Mouse (Mus musculus) lung, postnatal 4 days (tissue): ENCODE measurements around the gene Ece2.
A peak's percentile ranks its signal among the peaks of the same experiment; 100 is the strongest.

Experiments used
- DNase-seq, 2 experiments: peaks; one replicate each; pipeline ENCODE4 v3.0.0; 2021

Ece2 gene

DNA sequence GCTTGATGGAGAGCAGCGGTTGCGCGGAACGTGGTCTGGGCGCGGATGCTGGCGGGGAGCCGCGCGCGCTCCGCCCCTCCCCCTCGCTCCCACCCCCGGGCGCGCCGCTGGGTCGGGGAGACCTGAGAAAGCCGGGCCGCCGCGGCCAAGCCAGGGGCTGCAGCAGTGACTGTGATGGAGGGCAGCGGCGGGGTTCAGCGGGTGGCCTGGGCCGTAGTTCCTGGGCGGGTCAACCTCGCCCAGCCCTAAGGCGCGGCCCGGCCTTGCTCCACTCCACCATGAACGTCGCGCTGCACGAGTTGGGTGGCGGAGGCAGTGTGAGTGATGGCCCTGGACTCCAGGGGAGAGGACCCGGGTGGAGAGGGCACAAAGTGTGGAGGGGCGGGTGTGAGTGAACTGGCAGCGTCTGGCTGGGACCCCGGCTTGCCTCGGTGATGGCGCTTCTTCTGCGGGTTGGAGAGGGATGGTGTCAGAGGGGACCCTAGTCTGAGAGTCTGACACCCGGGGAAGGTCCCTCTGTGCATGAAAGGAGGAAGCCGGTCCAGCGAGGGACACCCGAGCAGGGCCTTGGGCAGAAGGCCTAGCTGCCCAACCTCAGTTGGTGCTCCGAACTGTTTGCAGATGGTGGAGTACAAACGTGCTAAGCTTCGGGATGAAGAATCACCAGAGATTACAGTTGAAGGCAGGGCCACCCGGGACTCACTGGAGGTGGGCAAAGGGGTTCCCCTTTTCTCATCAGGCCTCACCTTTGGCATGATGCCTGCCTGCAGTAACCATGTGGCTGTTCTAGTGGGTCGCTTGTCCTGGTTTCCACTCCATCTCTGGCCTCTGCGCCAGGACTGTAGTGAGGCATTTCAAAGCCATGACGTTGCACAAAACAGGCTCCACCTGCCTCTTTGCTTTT is at the start of gene Ece2:
Gene Ece2 (plus strand): TSS at position 98 of the 904 bp plus-strand sequence.
- DNase-seq: peak; percentile 8 to 29

DNA sequence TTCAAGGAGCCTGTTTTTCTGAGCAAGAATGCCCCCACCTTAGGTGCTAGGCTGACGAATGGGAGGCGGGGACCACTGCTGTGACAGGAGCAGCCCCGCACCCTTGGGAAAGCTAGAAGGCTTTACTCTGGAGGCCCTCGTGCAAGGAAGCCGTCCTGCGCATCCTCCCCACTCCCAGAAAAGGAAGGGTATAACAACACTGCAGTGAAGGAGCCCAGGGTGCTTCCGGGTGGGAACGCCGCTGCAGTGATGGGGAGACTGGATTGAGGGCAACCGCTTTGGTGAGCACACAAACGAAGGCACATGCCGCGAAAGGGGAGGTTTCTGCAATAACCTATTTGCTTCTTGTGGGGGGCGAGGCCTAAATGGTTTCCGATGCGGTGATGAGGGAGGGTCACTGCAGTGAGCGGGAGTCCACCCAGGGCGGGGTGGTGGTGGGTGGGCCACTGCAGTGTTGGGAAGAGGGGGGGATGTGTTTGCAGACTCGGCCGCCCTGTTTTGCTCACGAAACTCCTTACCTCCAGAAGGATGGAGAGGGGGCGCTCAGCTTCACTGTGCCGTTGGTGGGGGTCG is 40.2 kb upstream of the Ece2 start, which contains the start of gene Vwa5b2:
Gene Vwa5b2 (plus strand): TSS at position 106 of the 573 bp plus-strand sequence.
- no peak for DNase-seq

DNA sequence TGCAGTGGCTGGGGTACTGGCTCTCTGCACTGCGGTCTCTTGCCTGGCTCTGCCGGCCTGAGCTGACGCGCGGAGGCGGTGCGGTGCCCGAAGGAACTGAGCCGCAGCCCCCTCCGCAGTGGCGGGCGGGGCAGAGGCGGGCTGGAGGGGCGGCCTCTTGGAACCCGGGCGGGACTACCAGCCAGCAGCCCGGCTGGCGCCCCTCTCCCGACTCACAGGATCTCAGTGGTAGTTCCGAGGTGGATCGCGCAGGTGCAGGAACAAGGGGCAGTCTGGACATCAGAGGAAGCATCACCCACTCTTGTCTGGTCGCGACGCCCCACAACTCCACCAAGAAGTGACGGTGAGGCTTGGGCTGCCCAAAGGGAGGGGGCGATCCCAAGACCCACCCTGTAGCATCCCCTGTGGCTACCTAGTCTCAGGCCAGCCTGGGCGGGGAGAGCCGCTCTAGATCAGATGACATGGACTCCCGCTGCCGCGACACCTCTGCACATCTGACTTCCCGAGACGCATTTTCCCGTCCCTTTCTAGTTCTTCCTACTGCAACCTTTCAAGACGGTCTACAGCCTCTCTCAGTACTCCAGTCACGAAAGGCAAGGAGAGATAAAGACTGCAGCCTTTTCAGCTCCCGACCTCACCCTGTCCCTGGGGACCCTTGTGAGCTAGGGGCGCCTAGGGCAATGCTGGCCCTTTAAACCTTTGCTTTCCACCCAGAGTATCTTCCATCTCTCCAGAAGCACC is 39.5 kb upstream of the Ece2 start:
- no peak for DNase-seq

DNA sequence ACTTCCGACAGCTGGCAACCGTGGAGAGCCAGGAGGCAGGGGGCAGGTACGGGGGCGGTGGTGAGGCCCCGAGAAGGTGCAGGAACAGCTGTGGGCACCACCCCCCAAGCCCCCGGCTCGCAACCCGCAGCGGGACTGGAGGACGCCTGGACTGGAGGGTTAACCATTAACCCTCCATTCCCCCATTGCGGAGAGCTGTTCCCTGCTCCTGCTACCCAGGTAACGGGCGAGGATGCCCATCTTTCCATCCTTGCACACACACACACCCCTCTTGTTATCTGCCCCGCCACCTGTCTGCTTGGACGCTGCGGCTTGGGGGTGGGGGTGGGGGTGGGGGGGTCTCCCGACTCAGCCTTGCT is 39.0 kb upstream of the Ece2 start:
- no peak for DNase-seq

DNA sequence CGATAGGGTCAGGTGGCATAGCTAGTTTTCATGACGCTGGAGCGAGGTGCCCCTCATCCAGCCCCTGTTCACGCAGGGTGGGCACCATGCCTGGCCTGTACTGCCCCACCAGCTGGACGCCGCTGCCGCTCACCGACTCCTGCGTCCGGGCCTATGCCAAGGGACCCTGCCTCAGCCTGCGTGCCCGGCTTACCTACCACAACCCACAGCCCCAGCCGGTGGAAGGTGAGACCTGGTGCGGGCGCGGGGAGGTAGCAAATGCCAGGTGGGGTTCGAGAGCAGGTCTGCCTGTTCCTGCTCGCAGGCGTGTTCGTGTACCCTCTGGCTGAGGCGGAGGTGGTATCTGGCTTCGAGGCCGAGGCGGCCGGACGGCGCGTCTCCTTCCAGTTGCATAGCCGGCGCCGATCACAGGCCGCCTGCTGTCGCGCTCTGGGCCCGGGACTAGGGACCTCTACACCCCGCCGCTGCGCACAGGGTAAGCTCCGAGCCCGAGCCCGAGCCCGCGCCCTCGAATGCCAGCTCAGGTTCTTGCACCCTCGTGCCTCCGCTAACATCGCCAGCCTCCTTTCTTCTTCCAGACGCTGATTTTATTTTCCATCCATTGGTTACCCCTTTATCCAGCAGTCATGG is 38.4 kb upstream of the Ece2 start:
- no peak for DNase-seq

GRCm38 (mm10) chr16:20595060-20595673 is 34.5 kb upstream of the Ece2 start:
- DNase-seq: no peak

- no peak for DNase-seq
Observed at GRCm38 (mm10) chr16:20595737-20596136, 33.9 kb upstream of the Ece2 start.

DNA sequence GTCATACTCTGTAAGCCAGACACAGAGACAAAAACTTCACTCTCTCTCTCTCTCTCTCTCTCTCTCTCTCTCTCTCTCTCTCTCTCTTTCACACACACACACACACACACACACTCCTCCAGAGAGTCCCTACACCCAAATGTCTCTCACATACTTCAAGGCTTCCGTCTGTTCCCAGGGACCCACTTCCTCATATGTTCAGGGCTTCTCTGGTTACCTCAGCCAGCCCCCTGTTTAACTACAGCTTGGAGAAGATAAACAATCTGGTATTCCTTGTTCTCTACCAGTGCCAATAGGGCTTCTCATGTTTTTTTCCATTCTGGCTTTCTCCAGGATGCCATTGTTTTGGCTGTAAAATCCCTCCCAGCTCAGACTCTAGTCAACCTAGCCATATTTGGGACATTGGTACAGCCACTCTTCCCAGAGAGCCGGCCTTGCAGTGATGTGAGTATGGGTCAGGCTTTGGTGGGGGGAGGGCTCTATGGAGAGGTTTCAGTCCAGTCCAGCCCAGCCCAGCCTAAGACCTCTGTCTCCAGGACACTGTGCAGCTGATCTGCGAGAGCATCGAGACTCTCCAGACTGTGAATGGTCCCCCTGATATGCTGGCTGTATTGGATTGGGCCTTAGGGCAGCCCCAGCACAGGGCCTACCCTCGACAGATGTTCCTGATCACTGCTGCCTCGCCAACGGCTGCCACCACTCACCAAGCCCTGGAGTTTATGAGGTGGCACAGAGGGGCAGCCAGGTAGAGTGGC is 32.8 kb upstream of the Ece2 start:
- no peak for DNase-seq

- DNase-seq: no peak
Observed at GRCm38 (mm10) chr16:20600511-20600910, 29.1 kb upstream of the Ece2 start.

DNA sequence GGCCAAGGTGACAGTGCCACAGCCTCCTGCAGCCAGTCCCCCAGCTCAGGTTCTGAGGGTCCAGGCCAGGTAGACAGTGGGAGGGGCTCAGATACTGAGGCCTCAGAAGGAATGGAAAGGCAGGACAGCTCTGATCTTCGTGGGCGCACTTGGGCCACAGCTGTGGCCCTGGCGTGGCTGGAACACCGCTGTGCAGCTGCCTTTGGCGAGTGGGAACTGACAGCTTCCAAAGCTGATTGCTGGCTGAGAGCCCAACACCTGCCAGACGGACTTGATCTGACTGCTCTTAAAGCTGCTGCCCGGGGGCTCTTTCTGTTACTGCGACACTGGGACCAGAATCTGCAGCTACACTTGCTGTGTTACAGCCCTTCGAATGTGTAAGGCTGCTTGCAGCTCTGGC is 24.9 kb upstream of the Ece2 start:
- DNase-seq: no peak

GRCm38 (mm10) chr16:20610501-20611356 is 18.9 kb upstream of the Ece2 start:
- peak; percentile 82 to 87 for DNase-seq

- DNase-seq: peak; percentile 90 to 92
Observed at GRCm38 (mm10) chr16:20611357-20612227, 18.0 kb upstream of the Ece2 start, which contains the start of the genes Eef1akmt4, Gm49333 and Alg3. TSS of gene Eef1akmt4 (plus strand) at chr16:20611593. TSS of gene Gm49333 (plus strand) at chr16:20611610. TSS of gene Alg3 (minus strand) at chr16:20611735.

GRCm38 (mm10) chr16:20619541-20620398 is 9.9 kb upstream of the Ece2 start:
- peak; percentile 33 to 40 for DNase-seq

DNA sequence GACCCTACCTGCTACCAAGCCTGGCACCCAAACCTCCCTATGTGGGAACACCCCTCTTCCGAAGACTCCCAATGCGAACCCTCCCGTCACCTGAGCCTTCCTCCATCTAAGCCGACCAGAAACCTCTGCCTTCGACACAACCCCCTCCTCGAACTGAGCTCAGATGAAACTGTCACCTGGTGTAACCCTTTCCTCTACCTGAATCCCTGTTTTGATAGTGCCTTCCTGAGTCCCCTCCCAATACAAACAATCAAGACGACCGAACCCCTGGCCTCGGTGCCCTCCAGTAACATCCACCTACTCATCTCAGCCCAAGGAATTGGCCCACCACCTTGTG is 9.3 kb upstream of the Ece2 start:
- no peak for DNase-seq

DNA sequence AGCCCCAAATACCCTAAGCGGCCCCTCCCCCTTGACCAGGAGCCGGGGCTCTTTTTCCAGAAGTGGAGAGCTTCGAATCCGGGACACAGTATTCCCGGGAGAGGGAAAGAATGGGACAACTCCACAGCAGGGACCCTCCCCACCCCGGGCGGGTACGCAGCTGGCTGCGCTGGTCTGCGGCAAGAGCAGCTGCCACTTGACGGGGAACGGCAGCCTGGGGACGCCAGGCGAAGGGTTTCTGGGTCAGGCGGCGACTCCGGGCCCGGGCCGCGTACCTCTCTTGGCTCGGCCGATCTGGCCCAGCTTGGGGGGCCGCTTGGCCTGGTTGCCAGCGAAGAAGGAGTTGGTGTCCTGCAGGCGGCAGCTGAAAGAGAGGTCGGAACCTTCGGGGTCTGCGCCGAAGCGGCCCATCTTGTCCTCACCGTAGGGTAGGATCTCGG is 8.9 kb upstream of the Ece2 start:
- DNase-seq: no peak

DNA sequence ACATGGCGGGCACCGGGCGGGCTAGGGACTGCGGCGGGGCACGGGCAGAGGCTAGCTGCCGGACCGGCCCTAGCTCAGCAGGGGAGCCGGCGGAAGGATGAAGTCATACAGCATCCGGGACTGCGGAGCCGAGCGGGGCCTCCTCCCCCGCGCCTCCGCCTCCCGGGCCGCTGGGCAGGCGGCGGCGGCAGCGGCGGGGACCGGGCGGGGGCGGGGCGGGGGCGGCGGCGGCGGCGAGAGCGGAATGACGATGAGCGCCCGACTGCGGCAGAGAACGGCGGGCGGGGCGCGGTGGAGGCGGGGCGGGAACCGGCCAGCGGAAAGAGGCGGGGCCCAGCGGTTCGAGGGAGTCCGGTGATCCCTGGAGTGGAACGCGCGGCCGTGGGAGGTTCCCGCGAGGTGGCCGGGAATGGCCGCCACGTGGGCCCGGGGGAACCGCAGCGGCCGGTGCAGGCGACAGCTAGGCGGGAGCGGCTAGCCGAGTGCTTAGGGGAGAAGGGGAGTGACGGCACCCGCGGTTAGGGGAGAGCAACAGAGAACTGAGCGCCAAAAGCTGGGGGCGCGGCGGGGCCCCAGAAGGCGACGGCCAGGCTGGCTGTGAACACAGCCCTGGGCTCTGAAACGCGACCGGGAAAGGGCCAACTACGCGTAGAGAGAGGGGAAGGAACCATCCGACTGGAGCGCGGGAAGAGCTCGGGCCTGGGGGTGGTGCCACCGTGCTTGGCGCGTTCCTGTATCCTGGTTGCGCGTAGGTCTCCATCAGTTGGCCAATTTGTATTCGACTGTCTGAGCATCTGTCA is 8.2 kb upstream of the Ece2 start, which contains the start of gene Camk2n2:
Gene Camk2n2 (minus strand): TSS at position 97 of the 800 bp plus-strand sequence.
- peak; percentile 64 to 71 for DNase-seq

- peak; percentile 61 to 69 for DNase-seq
Observed at GRCm38 (mm10) chr16:20621991-20622685, 7.5 kb upstream of the Ece2 start.
